Mouse (Mus musculus) C2C12 (cell line): ENCODE results near the gene Ndufa1. TPM values are rescaled to one million over a fixed set of nuclear protein-coding genes. Genes with fewer than 3 reads are reported as not detected.

Source experiments
- H3K27me3 ChIP-seq: one replicate; pipeline ENCODE4 v1.6.1; 2011; ENCODE audit not compliant: control insufficient read depth, insufficient read depth, insufficient read length
- H3K36me3 ChIP-seq: one replicate; pipeline ENCODE4 v1.6.1; 2011; ENCODE audit not compliant: control insufficient read depth, insufficient read depth
- H3K4me3 ChIP-seq: one replicate; pipeline ENCODE4 v1.5.1; 2011; ENCODE audit warnings: mild to moderate bottlenecking, control low read depth; ENCODE audit not compliant: poor library complexity, insufficient read depth, severe bottlenecking
- H3K79me2 ChIP-seq: one replicate; pipeline ENCODE4 v1.6.1; 2011; ENCODE audit not compliant: control insufficient read depth, insufficient read depth
- H3K79me3 ChIP-seq: one replicate; pipeline ENCODE4 v1.6.1; 2011; ENCODE audit warnings: low read depth, control low read depth
- H3ac ChIP-seq: one replicate; pipeline ENCODE3; 2011; ENCODE audit warnings: low read depth; ENCODE audit not compliant: control insufficient read depth, insufficient read length
- CEBPB ChIP-seq: IDR thresholded peaks from one replicate; pipeline ENCODE4 v1.6.1; 2011; ENCODE audit warnings: low read depth, mild to moderate bottlenecking, control low read depth, moderate library complexity
- CTCF ChIP-seq: IDR thresholded peaks from one replicate; pipeline ENCODE4 v1.5.1; 2011; ENCODE audit not compliant: control insufficient read depth, insufficient read depth, insufficient read length
- FOSL1 ChIP-seq: IDR thresholded peaks from one replicate; pipeline ENCODE4 v1.8.0; 2011; ENCODE audit warnings: mild to moderate bottlenecking, low read length; ENCODE audit not compliant: poor library complexity, insufficient read depth, severe bottlenecking
- MAX ChIP-seq: IDR thresholded peaks from one replicate; pipeline ENCODE4 v1.6.1; 2011; ENCODE audit warnings: mild to moderate bottlenecking, control low read depth
- MYOD1 ChIP-seq: IDR thresholded peaks from one replicate; pipeline ENCODE4 v1.6.1; 2011; ENCODE audit warnings: low read depth; ENCODE audit not compliant: control insufficient read depth, insufficient read length
- MYOG ChIP-seq: IDR thresholded peaks from one replicate; pipeline ENCODE4 v1.6.1; 2011; ENCODE audit not compliant: control insufficient read depth, insufficient read length; ENCODE audit errors: extremely low read depth
- USF1 ChIP-seq: IDR thresholded peaks from one replicate; pipeline ENCODE4 v1.6.1; 2011; ENCODE audit warnings: low read depth, mild to moderate bottlenecking, control low read depth, moderate library complexity
- polyA plus RNA-seq: library from polyadenylated mRNA; unstranded; fragments of >200 nt; fragmentation: generic; extraction: Trizol; gene quantifications from one replicate; pipeline ENCODE4 v1.2.1, GENCODE M21; 2012; ENCODE audit warnings: missing spikeins

The Ndufa1 gene
- polyA plus RNA-seq, 1 experiment = 254 TPM

- Histone ChIP-seq H3K27me3 (no peaks in the 10 kb centered on the region), H3K36me3 (peaks cover 28% of the 10 kb centered on the region), H3K4me3 (no peak overlapping the region), H3K79me2 (no peaks in the 10 kb centered on the region), H3ac (no peak overlapping the region), H3K79me3 (no peaks in the 10 kb centered on the region)
- TF ChIP-seq CEBPB = no peak
- TF ChIP-seq FOSL1 = no peak
- no peak for TF ChIP-seq MAX
- no peak for TF ChIP-seq MYOD1
- TF ChIP-seq MYOG = no peak
- no peak for TF ChIP-seq USF1
- TF ChIP-seq CTCF = no peak
Measured at GRCm38 (mm10) chrX:37141732-37142131, 49.2 kb downstream of the Ndufa1 start.

Other genes starting within 250 kb of the Ndufa1 start
- gene Sept6, start 199.4 kb downstream of the Ndufa1 start, polyA plus RNA-seq = 18.7 TPM
- gene Sowahd, start 142.3 kb downstream of the Ndufa1 start, polyA plus RNA-seq = not detected
- gene Rpl39, start 105.8 kb downstream of the Ndufa1 start, polyA plus RNA-seq = 2,645 TPM
- gene Upf3b, start 80.8 kb downstream of the Ndufa1 start, polyA plus RNA-seq = 4.3 TPM
- 3.2 TPM for gene Nkap, start 64.4 kb downstream of the Ndufa1 start, polyA plus RNA-seq
- 0.04 TPM for gene Akap14, start 22.3 kb downstream of the Ndufa1 start, polyA plus RNA-seq
- gene Rnf113a1, start 82 bp upstream of the Ndufa1 start, polyA plus RNA-seq = 4.5 TPM
- gene Gm9, start 19.9 kb upstream of the Ndufa1 start, polyA plus RNA-seq = not detected
- gene Rhox1, start 31.1 kb upstream of the Ndufa1 start, polyA plus RNA-seq = not detected
- gene Rhox2a, start 53.8 kb upstream of the Ndufa1 start, polyA plus RNA-seq = not detected
- gene Rhox3a, start 58.8 kb upstream of the Ndufa1 start, polyA plus RNA-seq = not detected
- gene Rhox4a, start 74.2 kb upstream of the Ndufa1 start, polyA plus RNA-seq = not detected
- gene Rhox3a2, start 188.9 kb upstream of the Ndufa1 start, polyA plus RNA-seq = not detected
- gene Rhox4a2, start 199.7 kb upstream of the Ndufa1 start, polyA plus RNA-seq = not detected
- not detected for gene Rhox2b, start 220.9 kb upstream of the Ndufa1 start, polyA plus RNA-seq
- not detected for gene Rhox4b, start 241.3 kb upstream of the Ndufa1 start, polyA plus RNA-seq